Mouse (Mus musculus) MEL (cell line): ENCODE measurements around the gene Slc1a7. TPM values are rescaled to one million over a fixed set of nuclear protein-coding genes. Genes with fewer than 3 reads are reported as not detected.

Experiments used
- DNase-seq: peaks from one replicate; pipeline ENCODE4 v3.0.0; 2011; ENCODE audit warnings: low read depth, low spot score
- H3K27ac ChIP-seq: 2 replicates; pipeline ENCODE4 v1.5.1; 2012; ENCODE audit warnings: low read depth, mild to moderate bottlenecking, control low read depth, low read length, moderate library complexity; ENCODE audit not compliant: control insufficient read depth
- H3K27me3 ChIP-seq, 2 experiments: fragments of 150-350 bp in 1 of 2; sonication (generic) in 1 of 2; 2 replicates each; pipeline ENCODE4 v1.6.1; 2012; ENCODE audit warnings: low read length in 2 of 2, mild to moderate bottlenecking in 2 of 2, improper control_type of control experiment in 1 of 2, moderate library complexity in 1 of 2; ENCODE audit not compliant: insufficient read depth in 2 of 2, control insufficient read depth in 1 of 2
- H3K36me3 ChIP-seq, 2 experiments: 2 replicates each; pipeline ENCODE4 v1.6.1; 2012 to 2014; ENCODE audit warnings: low read length in 2 of 2, improper control_type of control experiment in 1 of 2, inconsistent platforms in 1 of 2, mild to moderate bottlenecking in 1 of 2; ENCODE audit not compliant: insufficient read depth in 2 of 2, control insufficient read depth in 1 of 2
- H3K4me1 ChIP-seq, 2 experiments: fragments of 150-350 bp in 1 of 2; sonication (generic) in 1 of 2; 2 replicates each; pipeline ENCODE4 v1.6.1; 2012; ENCODE audit warnings: low read length in 2 of 2, improper control_type of control experiment in 1 of 2, mild to moderate bottlenecking in 1 of 2; ENCODE audit not compliant: insufficient read depth in 2 of 2, control insufficient read depth in 1 of 2
- H3K4me3 ChIP-seq, 2 experiments: fragments of 150-350 bp in 1 of 2; sonication (generic) in 1 of 2; 2 replicates each; pipeline ENCODE4 v1.5.1; 2012; ENCODE audit warnings: low read depth in 2 of 2, low read length in 2 of 2, mild to moderate bottlenecking in 2 of 2, moderate library complexity in 2 of 2, control low read depth in 1 of 2, improper control_type of control experiment in 1 of 2; ENCODE audit not compliant: control insufficient read depth in 1 of 2, insufficient read depth in 1 of 2
- H3K79me2 ChIP-seq: 2 replicates; pipeline ENCODE4 v1.6.1; 2012; ENCODE audit warnings: mild to moderate bottlenecking, low read length, moderate library complexity; ENCODE audit not compliant: control insufficient read depth, poor library complexity, insufficient read depth
- H3K9ac ChIP-seq: 2 replicates; pipeline ENCODE4 v1.6.1; 2012; ENCODE audit warnings: low read depth, mild to moderate bottlenecking, control low read depth, low read length, moderate library complexity; ENCODE audit not compliant: control insufficient read depth, poor library complexity, severe bottlenecking
- H3K9me3 ChIP-seq: fragments of 150-350 bp; sonication (generic); replicated peaks from 2 replicates; pipeline ENCODE4 v1.6.1; 2012; ENCODE audit warnings: mild to moderate bottlenecking, low read length, improper control_type of control experiment, moderate library complexity; ENCODE audit not compliant: insufficient read depth
- BHLHE40 ChIP-seq: IDR thresholded peaks from 2 replicates; pipeline ENCODE4 v1.6.1; 2012; ENCODE audit warnings: low read depth, mild to moderate bottlenecking, inconsistent platforms, low read length, improper control_type of control experiment, borderline replicate concordance
- CHD2 ChIP-seq: IDR thresholded peaks from 2 replicates; pipeline ENCODE4 v1.6.1; 2011; ENCODE audit warnings: low read length, improper control_type of control experiment
- CTCF ChIP-seq, 3 experiments: IDR thresholded peaks in 2 of 3; conservative IDR thresholded peaks in 1 of 3; 2 replicates each; pipeline ENCODE4 v1.5.1; 2011 to 2012; ENCODE audit warnings: low read length in 3 of 3, low read depth in 2 of 3, mild to moderate bottlenecking in 2 of 3, improper control_type of control experiment in 1 of 3, inconsistent platforms in 1 of 3, mixed read lengths in 1 of 3, moderate library complexity in 1 of 3; ENCODE audit not compliant: control insufficient read depth in 1 of 3, insufficient read depth in 1 of 3, poor library complexity in 1 of 3, severe bottlenecking in 1 of 3
- E2F4 ChIP-seq: IDR thresholded peaks from 2 replicates; pipeline ENCODE4 v1.6.1; 2011; ENCODE audit warnings: low read depth, low read length, improper control_type of control experiment, borderline replicate concordance
- ELF1 ChIP-seq: IDR thresholded peaks from 2 replicates; pipeline ENCODE4 v1.6.1; 2014; ENCODE audit warnings: low read depth, mild to moderate bottlenecking, inconsistent platforms, low read length, improper control_type of control experiment, moderate library complexity
- EP300 ChIP-seq, 2 experiments: IDR thresholded peaks; 2 replicates each; pipeline ENCODE4 v1.6.1; 2011; ENCODE audit warnings: improper control_type of control experiment in 2 of 2, low read length in 2 of 2, low read depth in 1 of 2, mild to moderate bottlenecking in 1 of 2
- ETS1 ChIP-seq: IDR thresholded peaks from 2 replicates; pipeline ENCODE4 v1.6.1; 2012; ENCODE audit warnings: low read depth, mild to moderate bottlenecking, inconsistent platforms, low read length, improper control_type of control experiment, moderate library complexity
- GATA1 ChIP-seq: IDR thresholded peaks from 2 replicates; pipeline ENCODE4 v1.6.1; 2011; ENCODE audit warnings: low read depth, low read length, improper control_type of control experiment
- HCFC1 ChIP-seq: IDR thresholded peaks from 2 replicates; pipeline ENCODE4 v1.6.1; 2012; ENCODE audit warnings: low read depth, mild to moderate bottlenecking, inconsistent platforms, low read length, improper control_type of control experiment, moderate library complexity
- JUND ChIP-seq: IDR thresholded peaks from 2 replicates; pipeline ENCODE4 v1.6.1; 2011; ENCODE audit warnings: low read depth, mild to moderate bottlenecking, improper control_type of control experiment, low read length
- KAT2A ChIP-seq: conservative IDR thresholded peaks from 2 replicates; pipeline ENCODE4 v1.6.1; 2012; ENCODE audit warnings: low read depth, low read length, improper control_type of control experiment, inconsistent platforms
- MAFK ChIP-seq: IDR thresholded peaks from 2 replicates; pipeline ENCODE4 v1.6.1; 2011; ENCODE audit warnings: low read depth, mild to moderate bottlenecking, low read length, improper control_type of control experiment, borderline replicate concordance
- MAX ChIP-seq: IDR thresholded peaks from 2 replicates; pipeline ENCODE4 v1.6.1; 2011; ENCODE audit warnings: low read length, improper control_type of control experiment
- MAZ ChIP-seq: IDR thresholded peaks from 2 replicates; pipeline ENCODE4 v1.6.1; 2012; ENCODE audit warnings: low read depth, mild to moderate bottlenecking, inconsistent platforms, low read length, improper control_type of control experiment
- MYB ChIP-seq: IDR thresholded peaks from 2 replicates; pipeline ENCODE4 v1.6.1; 2011; ENCODE audit warnings: mild to moderate bottlenecking, low read depth, low read length, improper control_type of control experiment
- NRF1 ChIP-seq: IDR thresholded peaks from 2 replicates; pipeline ENCODE4 v1.6.1; 2014; ENCODE audit warnings: low read depth, mild to moderate bottlenecking, inconsistent platforms, low read length, improper control_type of control experiment, moderate library complexity; ENCODE audit not compliant: poor library complexity, insufficient read depth, severe bottlenecking
- POLR2AphosphoS5 ChIP-seq: IDR thresholded peaks from 2 replicates; pipeline ENCODE4 v1.6.1; 2012; ENCODE audit warnings: low read depth, borderline replicate concordance, mild to moderate bottlenecking, inconsistent platforms, low read length, moderate library complexity, mixed read lengths
- TAL1 ChIP-seq: IDR thresholded peaks from 2 replicates; pipeline ENCODE4 v1.6.1; 2012; ENCODE audit warnings: mild to moderate bottlenecking, inconsistent platforms, low read length, moderate library complexity, mixed read lengths
- TCF12 ChIP-seq: IDR thresholded peaks from 2 replicates; pipeline ENCODE4 v1.6.1; 2014; ENCODE audit warnings: low read depth, mild to moderate bottlenecking, inconsistent platforms, low read length, improper control_type of control experiment, moderate library complexity
- UBTF ChIP-seq: IDR thresholded peaks from 2 replicates; pipeline ENCODE4 v1.6.1; 2012; ENCODE audit warnings: low read depth, mild to moderate bottlenecking, inconsistent platforms, low read length, improper control_type of control experiment, moderate library complexity, borderline replicate concordance; ENCODE audit not compliant: insufficient read depth
- USF1 ChIP-seq: IDR thresholded peaks from 2 replicates; pipeline ENCODE4 v1.6.1; 2014; ENCODE audit warnings: low read depth, mild to moderate bottlenecking, inconsistent platforms, low read length, improper control_type of control experiment, moderate library complexity
- ZMIZ1 ChIP-seq: IDR thresholded peaks from 2 replicates; pipeline ENCODE4 v1.6.1; 2012; ENCODE audit warnings: low read depth, mild to moderate bottlenecking, inconsistent platforms, low read length, improper control_type of control experiment, moderate library complexity
- polyA plus RNA-seq, 2 experiments: library from polyadenylated mRNA; stranded (reverse) in 1 of 2; unstranded in 1 of 2; fragments of >175 nt in 1 of 2; fragments of >200 nt in 1 of 2; gene quantifications; 2 replicates each; pipeline versions ENCODE4 v1.2.1 to v1.2.4; 2012; ENCODE audit warnings: low replicate concordance in 2 of 2, low read depth in 1 of 2; ENCODE audit not compliant: insufficient read length in 2 of 2, insufficient read depth in 1 of 2, missing spikeins in 1 of 2
- total RNA-seq: library from RNA; depleted of rRNA; stranded (reverse); fragments of 300-350 nt; gene quantifications from 2 replicates; pipeline ENCODE4 v1.2.3, GENCODE M21; 2012

Gene Slc1a7
- total and polyA plus RNA-seq, 3 experiments, result 0.68 TPM; not detected in 2

DNA sequence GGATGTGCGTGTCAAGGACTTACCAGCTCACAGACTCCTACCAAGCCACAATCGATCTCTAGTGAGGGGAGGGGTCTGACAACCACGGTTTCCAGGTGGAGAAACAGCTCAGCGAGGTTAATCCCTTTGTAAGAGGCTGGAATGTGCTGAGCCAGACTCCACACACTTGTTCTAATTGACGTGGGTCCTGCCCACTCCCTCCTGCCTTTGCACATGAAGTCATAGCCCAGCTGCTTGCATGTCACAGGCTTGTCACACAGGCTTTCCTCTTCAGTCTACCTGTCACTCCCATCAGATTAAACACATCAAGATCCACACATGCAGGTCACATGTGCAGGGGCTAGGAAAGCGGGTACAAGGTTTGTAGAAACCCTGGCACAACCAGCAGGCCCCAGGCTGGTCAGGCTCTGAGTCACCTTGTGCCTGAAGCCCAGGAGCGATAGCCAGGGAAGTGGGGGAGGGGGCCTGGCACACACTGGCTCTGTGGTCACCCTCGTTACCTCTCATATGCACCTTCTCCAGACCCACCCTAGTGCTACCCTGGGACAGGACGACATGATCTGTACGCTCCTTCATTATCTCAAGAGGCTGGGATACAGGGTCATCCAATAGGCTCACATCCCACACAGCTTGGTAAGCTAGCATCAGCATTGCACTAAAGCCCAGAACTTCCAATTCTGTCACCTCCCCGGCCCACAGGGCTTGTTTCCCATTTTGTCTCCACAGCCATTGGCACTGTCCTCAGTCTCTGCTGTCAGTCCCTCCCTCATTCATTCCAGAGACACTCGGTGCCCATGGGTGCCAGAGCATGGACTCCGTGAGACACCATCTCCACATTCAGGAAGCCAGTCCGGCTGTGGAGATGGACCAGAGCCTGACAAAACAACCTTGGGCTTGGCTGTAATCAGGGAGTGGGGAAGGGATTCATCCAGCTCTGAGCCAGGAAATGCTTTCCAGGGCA, 51.1 kb downstream of the Slc1a7 start:
- Histone ChIP-seq H3K36me3 (no peaks in the 10 kb centered on the region), H3K79me2 (no peaks in the 10 kb centered on the region), H3K9me3 (no peaks in the 10 kb centered on the region), H3K4me3 (no peak overlapping the region), H3K9ac (no peak overlapping the region), H3K27me3 (no peaks in the 10 kb centered on the region), H3K27ac (no peak overlapping the region), H3K4me1 (0 out of 4 replicates have a peak, but pooled peaks cover 0 to 2% of the 10 kb centered on the region in 2 experiments)
- DNase-seq, result no peak
- TF ChIP-seq E2F4 (no peak), NRF1 (no peak), HCFC1 (no peak), POLR2AphosphoS5 (no peak)

GRCm38 (mm10) chr4:108020178-108020577, 52.0 kb downstream of the Slc1a7 start:
- H3K4me3 ChIP-seq, result no peak overlapping the region
- no peaks in the 10 kb centered on the region for H3K79me2 ChIP-seq
- no peaks in the 10 kb centered on the region for H3K27me3 ChIP-seq
- no peak for DNase-seq
- H3K9me3 ChIP-seq, result no peaks in the 10 kb centered on the region
- H3K9ac ChIP-seq, result no peak overlapping the region
- H3K27ac ChIP-seq, result no peak overlapping the region
- H3K4me1 ChIP-seq, result peaks cover 0 to 5% of the 10 kb centered on the region in 2 experiments; a peak in 1 of 4 replicates
- H3K36me3 ChIP-seq, result no peaks in the 10 kb centered on the region; a peak in 1 of 4 replicates
- TF ChIP-seq TCF12 (no peak), ZMIZ1 (no peak), HCFC1 (no peak), KAT2A (no peak), ETS1 (no peak), UBTF (no peak)
- TF ChIP-seq, all 39 proteins: peak for 0

- DNase-seq, result no peak
- no peak for TF ChIP-seq GATA1
- TF ChIP-seq TAL1, result no peak
- no peak for TF ChIP-seq MYB
- TF ChIP-seq POLR2AphosphoS5, result no peak
- no peak for TF ChIP-seq USF1
- no peak for TF ChIP-seq BHLHE40
- TF ChIP-seq ELF1, result no peak
- TF ChIP-seq CTCF (IDR thresholded peaks at IDR 0.05 in 2 of 3, conservative IDR thresholded peaks at IDR 0.05 in 1 of 3; ENCODE audit: control insufficient read depth in 1 of 3, insufficient read depth in 1 of 3, low read depth in 2 of 3, low read length in 3 of 3, poor library complexity in 1 of 3, severe bottlenecking in 1 of 3), result no peak
- TF ChIP-seq KAT2A, result no peak
- no peak for TF ChIP-seq EP300 (IDR thresholded peaks at IDR 0.05; ENCODE audit: low read depth in 1 of 2, low read length in 2 of 2)
- TF ChIP-seq MAX, result no peak
- no peak for TF ChIP-seq MAFK
- TF ChIP-seq JUND, result no peak
- TF ChIP-seq CHD2, result no peak
- TF ChIP-seq MAZ, result no peak
- H3K27me3 ChIP-seq, result no peaks in the 10 kb centered on the region
Observed at GRCm38 (mm10) chr4:108023186-108023585, 55.1 kb downstream of the Slc1a7 start.

More at GRCm38 (mm10) chr4:108023186-108023585, 55.1 kb downstream of the Slc1a7 start:
- Histone ChIP-seq H3K4me3 (no peak overlapping the region), H3K9ac (no peak overlapping the region), H3K9me3 (no peaks in the 10 kb centered on the region), H3K27ac (no peak overlapping the region), H3K4me1 (peaks cover 0 to 9% of the 10 kb centered on the region in 2 experiments; a peak in 2 of 4 replicates), H3K36me3 (no peaks in the 10 kb centered on the region; a peak in 2 of 4 replicates), H3K79me2 (no peaks in the 10 kb centered on the region)
